Mouse (Mus musculus) cerebellum, adult 18-20 months (tissue): ENCODE measurements at regions not wholly inside any gene's neighbourhood (a gene's known extent, or its start where the extent isn't known, plus 50 kb on each side); places are given as distances from the start of the nearest gene placed in this dataset.
"Not testable (repeated sequence)": the region's sequence is repeated elsewhere in the genome, so short reads cannot be mapped to it uniquely, and the experiment has no call there.

Source experiments
- DNase-seq, 2 experiments: peaks; one replicate each; pipeline ENCODE4 v3.0.0; 2021

DNA sequence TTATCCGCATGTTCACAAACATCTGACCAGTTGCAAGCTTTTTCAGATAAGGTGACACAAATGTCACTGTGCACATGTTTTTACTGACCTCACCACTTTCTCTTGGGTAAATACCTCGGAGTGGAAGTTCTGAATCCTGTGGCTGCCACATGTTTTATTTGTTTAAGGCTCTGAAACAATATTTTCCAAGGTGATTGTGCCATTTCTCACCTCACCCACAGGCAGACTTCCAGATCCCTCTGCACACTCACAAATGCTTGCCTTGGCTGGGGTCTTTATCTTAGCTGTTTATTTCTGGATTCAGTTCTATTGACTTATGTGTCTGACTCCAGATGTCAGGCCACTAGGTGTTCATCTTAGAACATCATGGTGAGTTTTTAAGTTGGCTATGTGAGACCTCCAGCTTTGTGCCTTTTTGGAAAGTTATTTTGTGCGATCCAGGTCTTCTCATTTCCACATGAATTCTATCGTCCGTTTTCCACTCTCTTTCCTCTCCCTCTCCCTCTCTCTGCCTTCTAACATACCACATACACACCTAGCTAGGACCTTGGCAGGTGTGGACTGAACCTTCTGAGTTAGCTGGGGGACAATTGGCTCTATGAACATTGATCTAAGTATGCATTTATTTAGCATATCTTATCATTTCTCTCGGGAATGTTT, 133.6 kb downstream of the Dll1 start:
- no peak for DNase-seq

DNA sequence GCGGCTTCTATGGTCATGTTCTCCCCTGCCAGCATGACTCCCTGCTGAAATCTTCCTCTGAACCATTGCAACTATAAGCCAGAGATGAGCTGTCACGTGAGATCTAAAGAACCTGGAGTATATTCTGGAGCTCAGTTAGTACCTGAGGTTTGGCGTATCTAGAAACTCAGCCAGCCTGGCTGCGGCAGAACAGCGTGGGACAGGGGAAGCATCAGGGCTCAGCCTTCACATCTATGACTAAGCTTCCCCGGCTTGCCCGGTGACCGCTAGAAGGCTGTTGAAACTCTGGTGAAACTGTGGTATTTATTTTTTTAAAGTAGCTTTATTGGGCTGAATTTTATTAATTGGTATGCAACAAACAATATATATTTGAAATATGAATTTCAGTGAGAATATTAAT, 134.3 kb downstream of the Dll1 start:
- DNase-seq, result no peak

GRCm38 (mm10) chr17:15241491-15241890, 135.2 kb downstream of the Dll1 start:
- DNase-seq, result no peak

DNA sequence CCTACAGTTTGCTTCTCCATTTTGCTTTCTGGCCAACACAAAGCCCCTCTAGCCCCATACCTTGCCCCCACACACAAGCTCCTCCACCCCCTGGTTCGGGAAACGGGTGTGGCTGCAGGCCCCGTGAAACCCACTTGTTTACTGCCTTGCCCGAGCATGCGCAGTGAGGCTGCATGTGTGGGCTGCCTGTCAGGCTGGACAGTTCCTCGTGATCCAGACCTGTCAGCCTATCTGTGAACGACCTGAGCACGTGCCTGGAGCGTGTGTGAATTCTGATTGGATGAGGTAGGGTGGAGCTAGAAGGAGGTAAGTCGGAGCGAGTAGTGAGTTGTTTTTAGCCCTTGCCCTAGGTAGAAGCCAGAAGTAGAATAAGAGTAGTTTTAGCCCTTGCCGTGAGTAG, 136.0 kb downstream of the Dll1 start:
- DNase-seq, result not testable (repeated sequence)

- DNase-seq, result no peak
Measured at GRCm38 (mm10) chr17:15240011-15240410, 136.7 kb downstream of the Dll1 start.

- DNase-seq, result no peak
Measured at GRCm38 (mm10) chr17:15235041-15235440, 141.6 kb downstream of the Dll1 start.

GRCm38 (mm10) chr17:15231175-15231574, 145.5 kb downstream of the Dll1 start:
- no peak for DNase-seq

- DNase-seq, result no peak
Measured at GRCm38 (mm10) chr17:15229159-15229558, 147.5 kb downstream of the Dll1 start.

DNA sequence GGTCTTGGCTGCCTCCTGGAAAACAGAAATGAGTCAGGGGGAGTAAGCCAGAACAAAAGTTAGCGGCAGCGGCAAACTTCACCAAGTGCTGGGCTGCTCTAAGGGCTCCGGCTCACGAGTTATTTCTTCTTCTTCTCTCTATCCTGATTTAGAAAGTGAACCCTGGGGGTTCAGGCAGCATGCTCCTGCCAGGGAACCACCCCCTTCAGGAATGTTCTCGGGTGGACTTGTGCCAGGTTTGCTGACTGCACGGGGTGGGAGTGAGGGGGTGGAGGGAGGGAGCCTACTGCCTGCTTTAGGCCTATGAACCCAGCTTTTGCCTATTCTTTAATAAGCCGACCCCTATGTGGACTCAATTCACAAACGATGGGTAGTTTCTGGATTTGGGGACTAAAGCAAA, 148.6 kb downstream of the Dll1 start:
- DNase-seq, result no peak

DNA sequence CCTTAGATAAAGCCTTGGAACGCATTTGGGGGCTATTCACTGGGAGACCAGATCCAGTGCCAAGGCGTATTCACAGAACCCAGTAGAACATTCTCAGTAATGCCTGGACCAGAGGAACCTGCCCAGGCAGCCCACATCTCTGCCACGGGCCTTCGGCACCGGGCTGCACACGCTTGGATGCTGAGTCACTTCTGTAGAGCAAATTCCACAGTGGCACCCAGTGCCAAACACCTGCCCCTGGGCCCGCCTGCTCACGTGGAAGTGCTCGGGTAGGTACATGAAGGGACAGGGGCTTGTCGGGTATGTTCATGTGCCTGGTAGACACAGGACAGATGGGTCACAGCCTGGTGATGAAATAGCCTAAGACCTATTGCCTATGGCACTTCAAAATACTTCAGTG, 152.8 kb downstream of the Dll1 start:
- no peak for DNase-seq

DNA sequence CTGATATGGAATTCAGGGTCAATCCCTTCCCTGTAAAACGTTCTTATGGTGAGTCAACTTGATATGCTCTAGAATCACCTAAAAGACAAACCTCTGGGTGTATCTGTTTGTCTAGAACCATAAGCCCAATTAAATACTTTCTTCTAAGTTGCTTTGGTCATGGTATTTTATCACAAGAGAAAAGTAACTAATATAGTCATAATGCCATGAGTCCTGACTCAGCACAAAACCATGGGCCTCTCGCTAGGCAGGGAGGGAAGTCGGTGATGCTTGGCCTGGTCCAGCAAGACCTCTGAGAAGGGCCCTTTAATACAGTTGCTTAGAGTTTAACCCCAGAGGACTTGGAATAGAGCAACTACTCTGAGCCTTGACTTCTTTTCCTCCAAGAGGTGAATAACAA, 153.7 kb downstream of the Dll1 start:
- DNase-seq, result no peak

DNA sequence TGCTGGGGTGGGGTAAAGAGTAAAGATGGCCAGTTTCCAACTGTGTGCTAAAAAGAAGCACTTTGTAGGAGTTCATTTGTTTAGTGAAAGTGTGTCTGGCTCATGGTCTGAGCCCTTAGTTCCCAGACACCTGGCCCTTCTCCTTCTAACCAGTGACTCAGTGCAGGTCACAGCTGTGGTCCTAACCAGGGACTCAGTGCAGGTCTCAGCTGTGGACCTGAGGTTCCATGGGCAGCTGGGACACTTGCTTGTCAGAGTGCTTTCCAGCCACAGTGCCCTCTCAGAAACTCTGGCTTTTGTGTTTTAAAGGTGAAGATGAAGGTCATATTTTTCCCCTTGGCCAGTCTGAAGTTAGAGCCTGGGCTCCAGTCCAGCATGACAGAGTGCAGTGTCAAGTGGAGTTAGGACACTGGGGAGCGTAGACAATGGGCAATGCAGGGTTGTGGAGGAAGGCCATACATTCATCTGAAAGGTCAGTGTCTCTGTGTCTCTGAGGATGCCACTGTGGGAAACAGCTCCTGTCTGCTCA, 162.5 kb downstream of the Dll1 start:
- DNase-seq, result no peak

DNA sequence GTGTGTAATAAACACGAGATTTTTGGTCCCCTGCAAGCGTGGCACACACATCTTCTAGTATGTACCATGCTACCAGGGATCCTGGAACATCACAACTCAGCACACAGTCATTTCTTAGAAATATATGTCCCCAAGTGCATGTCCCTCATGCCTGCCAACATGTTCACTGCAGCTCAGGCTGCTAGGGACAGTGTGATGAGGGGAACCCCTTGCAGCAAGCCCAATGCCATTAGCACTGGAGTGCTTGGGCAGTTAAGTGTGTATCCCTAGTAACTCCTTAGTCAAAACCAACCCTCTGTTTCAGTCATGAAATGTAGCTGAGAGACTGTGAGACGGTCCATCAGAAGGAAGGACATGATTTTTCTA, 167.5 kb upstream of the Gm3448 start:
- DNase-seq, result no peak

DNA sequence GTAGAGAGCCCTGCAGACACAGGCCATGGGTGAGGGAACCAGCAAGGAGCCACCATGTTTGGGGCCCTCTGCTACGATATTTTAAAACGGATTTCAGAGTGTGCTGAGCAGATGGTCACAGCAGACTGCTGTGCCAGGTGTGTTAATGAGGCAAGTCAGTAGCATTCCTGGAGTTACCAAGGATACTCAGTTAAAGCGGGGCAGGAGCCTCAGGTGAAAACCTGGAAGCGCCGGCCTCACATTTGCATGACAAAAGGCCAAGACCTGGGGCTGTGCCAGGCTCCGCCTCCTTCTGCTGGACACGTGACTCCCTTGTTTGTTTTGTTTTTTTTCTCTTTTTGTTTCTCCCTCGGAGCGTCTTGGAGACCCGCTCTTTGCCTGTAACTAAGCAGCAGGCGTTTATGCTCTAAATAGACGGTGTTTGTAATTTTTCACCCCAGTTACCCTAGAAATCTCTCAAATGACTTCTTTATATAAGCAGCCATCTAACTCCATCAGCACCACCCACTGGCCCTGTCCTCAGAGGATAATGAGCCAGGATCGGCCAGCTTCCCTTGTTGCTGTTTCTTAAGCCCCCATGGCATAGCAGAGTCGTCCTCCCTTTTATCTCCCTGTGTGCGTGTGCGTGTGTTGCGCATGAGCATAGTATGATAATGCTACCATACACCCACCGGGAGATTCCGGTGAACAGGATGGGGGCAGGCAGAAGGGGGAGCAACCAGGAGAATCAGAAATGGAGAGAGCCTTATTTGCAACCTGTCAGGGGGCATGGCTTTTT, 166.9 kb upstream of the Gm3448 start:
- peak; percentile 37 to 62 for DNase-seq

- no peak for DNase-seq
Measured at GRCm38 (mm10) chr17:15207182-15208029, 166.1 kb upstream of the Gm3448 start.

DNA sequence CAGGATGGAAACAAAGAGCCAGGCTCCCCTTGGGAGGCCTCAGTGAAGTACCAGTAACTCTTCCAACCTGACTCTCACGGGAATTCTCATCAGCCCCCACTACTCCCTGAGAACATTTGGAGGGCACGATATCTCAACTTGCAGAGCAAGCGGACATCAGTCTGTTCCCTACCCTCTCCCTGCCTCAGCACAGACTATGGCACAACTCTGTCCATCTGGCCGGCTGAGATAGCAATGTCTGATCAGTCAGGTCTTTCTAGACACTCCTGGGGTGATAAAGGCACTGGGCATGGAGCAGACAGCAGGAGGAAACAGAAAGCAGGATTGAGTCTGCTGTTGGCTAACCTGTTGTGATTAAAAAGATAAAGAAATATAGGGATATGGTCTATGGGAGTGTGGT, 164.5 kb upstream of the Gm3448 start:
- DNase-seq, result no peak

- no peak for DNase-seq
Measured at GRCm38 (mm10) chr17:15204524-15204923, 163.2 kb upstream of the Gm3448 start.

- DNase-seq, result no peak
Measured at GRCm38 (mm10) chr17:15199235-15199634, 157.9 kb upstream of the Gm3448 start.

DNA sequence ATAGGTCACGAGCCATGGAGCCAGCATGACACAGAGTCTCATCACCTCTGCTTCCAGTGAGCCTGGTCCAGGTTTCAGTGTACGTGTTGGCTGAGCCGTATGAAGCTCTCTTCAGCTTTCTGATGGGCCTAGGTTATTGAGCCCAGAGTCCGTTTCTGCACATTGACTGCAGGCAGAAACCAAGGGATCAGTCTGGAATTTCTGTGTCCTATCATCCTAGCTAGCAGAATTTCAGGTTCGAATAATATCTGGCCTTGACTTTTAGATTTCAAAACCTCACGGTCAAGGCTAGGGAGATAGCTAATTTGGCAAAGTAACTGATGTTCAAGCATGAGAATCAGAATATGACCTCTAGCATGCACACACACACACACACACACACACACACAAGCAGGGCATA, 156.0 kb upstream of the Gm3448 start:
- no peak for DNase-seq

DNA sequence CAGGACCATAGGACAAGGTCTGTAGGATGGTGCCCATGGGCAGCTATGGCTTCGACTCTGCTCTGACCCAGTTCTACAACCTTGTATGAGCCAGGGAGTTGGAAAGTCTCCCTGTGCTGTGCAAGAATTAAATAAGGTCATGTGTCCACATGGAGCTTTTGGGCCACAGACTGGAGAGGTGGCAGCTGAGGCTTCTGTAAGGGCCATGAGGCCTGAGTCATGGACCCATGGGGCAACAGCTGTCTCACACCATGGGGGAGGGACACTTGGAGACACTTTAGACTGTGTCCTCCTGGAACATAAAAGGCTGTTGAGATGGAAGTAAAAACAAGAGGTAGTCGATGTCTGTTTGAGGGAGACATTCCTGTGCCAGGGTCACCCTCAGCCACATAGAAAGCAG, 154.5 kb upstream of the Gm3448 start:
- DNase-seq, result no peak

- DNase-seq, result no peak
Measured at GRCm38 (mm10) chr17:15194894-15195461, 153.6 kb upstream of the Gm3448 start.

DNA sequence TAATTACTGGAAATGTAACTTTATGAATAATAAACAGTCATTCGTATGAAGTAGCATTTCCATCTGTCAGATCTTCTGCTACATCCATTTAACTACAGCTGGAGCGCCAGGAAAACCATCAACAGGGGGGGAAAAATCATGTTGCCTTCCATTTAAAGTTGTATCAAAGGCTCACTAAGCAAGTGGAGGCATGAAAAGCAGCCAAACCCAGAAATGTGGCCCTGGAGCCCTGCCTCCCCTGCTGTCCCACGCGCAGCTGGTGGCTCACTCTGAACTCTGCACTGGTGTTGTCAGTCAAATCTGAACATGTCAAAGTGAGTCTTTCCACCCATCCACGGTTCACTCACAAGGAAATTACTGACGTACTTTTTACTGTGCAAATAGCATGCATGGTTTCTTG, 152.5 kb upstream of the Gm3448 start:
- DNase-seq, result no peak

GRCm38 (mm10) chr17:15192840-15193239, 151.5 kb upstream of the Gm3448 start:
- no peak for DNase-seq
